Mouse (Mus musculus) frontal cortex, postnatal 36 days (tissue): Measurements from ENCODE around the gene Snrpc.

Experiments
- DNase-seq, 2 experiments: peaks; one replicate each; pipeline ENCODE4 v3.0.0; 2022; ENCODE audit warnings: low spot score in 2 of 2

The Snrpc gene

GRCm38 (mm10) chr17:27859131-27859530, 21.2 kb downstream of the Snrpc start:
- DNase-seq, result no peak

GRCm38 (mm10) chr17:27865461-27865860, 27.5 kb downstream of the Snrpc start:
- DNase-seq, result no peak

DNA sequence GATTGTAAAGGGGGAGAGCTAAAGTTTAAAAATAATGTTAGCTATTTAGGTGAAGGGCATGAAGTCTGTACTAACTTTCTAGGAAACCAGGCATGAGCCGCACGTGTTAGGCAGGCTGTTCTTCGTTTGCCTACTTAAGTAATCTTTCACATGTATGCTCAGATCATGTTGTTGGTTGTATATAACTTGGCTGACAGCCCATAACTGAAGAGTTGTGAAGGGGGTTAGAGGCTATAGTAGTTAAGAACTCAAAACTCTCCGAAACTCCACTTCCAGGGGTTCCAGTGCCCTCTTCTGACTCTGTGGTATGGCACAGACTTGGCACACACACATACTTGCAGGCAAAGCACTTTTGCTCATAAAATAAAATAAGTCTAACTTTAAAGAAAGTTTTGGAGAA, 28.8 kb downstream of the Snrpc start:
- no peak for DNase-seq

- peak; percentile 30 to 60 for DNase-seq
Measured at GRCm38 (mm10) chr17:27871851-27872250, 33.9 kb downstream of the Snrpc start.

- DNase-seq, result no peak
Measured at GRCm38 (mm10) chr17:27873583-27873982, 35.6 kb downstream of the Snrpc start.

DNA sequence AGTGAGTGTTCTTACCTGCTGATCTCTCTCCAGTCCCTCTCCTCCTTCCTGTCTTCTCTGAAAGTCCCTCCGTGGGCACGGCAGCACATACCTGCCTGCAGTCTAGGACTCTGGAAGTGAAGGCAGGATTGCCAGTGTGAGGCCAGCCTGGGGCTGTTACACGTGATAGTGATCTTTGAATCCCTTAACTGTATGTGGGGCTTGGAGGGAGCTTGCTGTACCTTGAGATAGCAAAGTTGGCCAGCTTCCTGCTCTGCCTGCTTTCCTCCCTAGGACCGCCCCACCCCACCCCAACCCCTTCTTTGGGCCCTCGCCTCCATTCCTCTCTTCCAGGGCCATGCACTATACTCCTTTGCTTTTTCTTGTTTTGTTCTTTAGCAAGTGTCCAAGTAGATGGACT, 36.6 kb downstream of the Snrpc start:
- DNase-seq, result no peak

DNA sequence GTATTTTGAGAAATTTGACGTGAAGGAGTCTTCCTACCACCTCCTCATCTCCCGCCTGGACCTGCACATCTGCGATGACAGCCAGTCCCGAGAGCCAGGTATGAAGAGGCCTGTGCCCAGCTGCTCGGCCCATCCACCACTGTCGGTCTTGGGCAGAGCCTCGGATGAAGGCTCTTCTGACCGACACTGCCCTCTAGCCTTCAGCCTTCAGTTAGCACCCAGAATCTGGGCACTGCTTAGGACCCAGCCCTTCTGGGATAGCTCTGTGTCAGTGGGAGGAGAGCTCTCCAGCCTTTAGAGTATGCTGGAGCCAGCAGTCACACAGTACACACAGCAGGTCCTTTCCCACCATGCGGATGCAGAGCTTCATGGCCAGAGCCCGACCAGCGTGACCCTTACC, 43.6 kb downstream of the Snrpc start:
- no peak for DNase-seq

DNA sequence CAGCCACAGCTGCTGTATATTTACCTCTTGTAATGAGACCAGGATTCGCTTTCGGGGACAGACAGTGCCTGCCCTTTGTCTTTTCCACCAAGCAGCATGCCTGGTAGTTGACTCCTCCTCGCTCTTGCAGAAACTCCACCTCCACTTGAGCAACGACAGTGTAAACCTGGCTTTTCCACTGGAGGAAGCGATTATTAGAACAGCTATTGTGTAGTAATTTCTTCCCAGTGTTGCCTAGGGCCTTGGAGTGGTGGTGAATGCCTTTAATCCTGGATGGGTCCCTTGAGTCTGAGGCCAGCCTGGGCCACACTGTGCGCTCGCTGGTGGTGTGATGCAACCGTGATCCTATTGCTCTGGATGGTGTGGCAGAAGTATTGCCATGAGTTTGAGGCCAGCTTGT, 45.2 kb downstream of the Snrpc start:
- DNase-seq, result no peak

DNA sequence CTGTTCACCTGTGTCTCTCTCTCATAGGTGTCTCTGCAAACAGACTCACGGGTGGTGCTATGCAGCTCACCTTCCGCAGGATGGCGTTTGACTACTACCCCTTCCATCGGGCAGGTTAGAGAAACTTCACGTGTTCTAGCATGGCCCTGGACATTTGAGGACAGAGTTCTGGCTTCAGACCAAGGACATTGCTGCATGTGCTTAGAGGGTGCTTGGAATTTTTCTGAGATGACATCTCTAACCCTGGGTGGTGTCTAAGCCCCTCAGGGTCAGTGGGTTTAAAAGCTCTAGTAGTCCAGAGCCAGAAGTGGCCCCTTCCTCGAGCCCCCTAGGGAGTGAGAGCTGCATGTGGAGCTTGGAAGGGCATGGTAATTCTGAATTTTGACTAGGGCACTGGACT, 46.0 kb downstream of the Snrpc start:
- DNase-seq, result no peak

- DNase-seq, result no peak
Measured at GRCm38 (mm10) chr17:27886499-27887210, 48.7 kb downstream of the Snrpc start.
